Mouse (Mus musculus) limb, embryonic 12.5 days (tissue): ENCODE results near the gene 4930435E12Rik. TPM values are rescaled to one million over a fixed set of nuclear protein-coding genes. Genes with fewer than 3 reads are reported as not detected.
"Not testable (repeated sequence)": the region's sequence is repeated elsewhere in the genome, so short reads cannot be mapped to it uniquely, and the experiment has no call there.

Experiments
- ATAC-seq: fragments of 200-750 bp; cut with Nextera tagmentation; 2 replicates; pipeline ENCODE4 v1.8.0; 2017; ENCODE audit warnings: low read depth, moderate TSS enrichment; ENCODE audit not compliant: insufficient number of reproducible peaks, insufficient read depth, low FRiP score, low TSS enrichment
- H3K27ac ChIP-seq: fragments of 300-500 bp; sonication (generic); 2 replicates; pipeline ENCODE4 v1.5.1; 2016; ENCODE audit warnings: mild to moderate bottlenecking, moderate library complexity
- H3K27me3 ChIP-seq: fragments of 300-500 bp; sonication (generic); 2 replicates; pipeline ENCODE4 v1.6.1; 2016; ENCODE audit warnings: mild to moderate bottlenecking, moderate library complexity
- H3K36me3 ChIP-seq: fragments of 300-500 bp; sonication (generic); 2 replicates; pipeline ENCODE4 v1.6.1; 2016; ENCODE audit warnings: mild to moderate bottlenecking, moderate library complexity
- H3K4me1 ChIP-seq: fragments of 300-500 bp; sonication (generic); replicated peaks from 2 replicates; pipeline ENCODE4 v1.6.1; 2016
- H3K4me2 ChIP-seq: fragments of 300-500 bp; sonication (generic); 2 replicates; pipeline ENCODE4 v1.6.1; 2016; ENCODE audit warnings: mild to moderate bottlenecking, moderate library complexity
- H3K4me3 ChIP-seq: fragments of 300-500 bp; sonication (generic); replicated peaks from 2 replicates; pipeline ENCODE4 v1.5.1; 2016; ENCODE audit warnings: mild to moderate bottlenecking
- H3K9ac ChIP-seq: fragments of 300-500 bp; sonication (generic); replicated peaks from 2 replicates; pipeline ENCODE4 v1.6.1; 2016; ENCODE audit warnings: mild to moderate bottlenecking, moderate library complexity
- H3K9me3 ChIP-seq: fragments of 300-500 bp; sonication (generic); 2 replicates; pipeline ENCODE4 v1.6.1; 2016; ENCODE audit warnings: mild to moderate bottlenecking, moderate library complexity
- WGBS: fragments of 180-500 bp; shearing (Covaris S2); methylation state at CpG from one replicate; pipeline ENCODE4 v1.1.7; 2016; 5-methylcytosine and 5-hydroxymethylcytosine counted together
- polyA plus RNA-seq: library from polyadenylated mRNA; unstranded; fragments of >200 nt; fragmentation: Nextera tagmentation; extraction: Ambion mirVana; gene quantifications from 2 replicates; pipeline ENCODE4 v1.2.1, GENCODE M21; 2016

4930435E12Rik gene
- not detected in 2 replicates for polyA plus RNA-seq

GRCm38 (mm10) chr16:38828649-38829048 lies at the start of gene 4930435E12Rik:
Gene 4930435E12Rik, minus strand, starts transcription at chr16:38828749.
- no peak for ATAC-seq

GRCm38 (mm10) chr16:38874481-38874880 lies 45.9 kb upstream of the 4930435E12Rik start:
- Histone ChIP-seq H3K4me3 (no peak overlapping the region), H3K4me1 (no peaks in the 10 kb centered on the region), H3K4me2 (no peak overlapping the region), H3K36me3 (no peaks in the 10 kb centered on the region), H3K9me3 (no peaks in the 10 kb centered on the region), H3K27ac (no peak overlapping the region), H3K27me3 (no peaks in the 10 kb centered on the region), H3K9ac (no peak overlapping the region)
- 25% methylated on average over 4 of the region's 4 CpGs for WGBS
- no peak for ATAC-seq

More at GRCm38 (mm10) chr16:38828649-38829048, at the start of gene 4930435E12Rik:
- 83% methylated on average over 3 of the region's 3 CpGs for WGBS
- H3K27ac ChIP-seq = no peak within 1 kb of the TSS
- H3K9ac ChIP-seq = no peak within 1 kb of the TSS
- no peak within 1 kb of the TSS for H3K4me3 ChIP-seq
- no peaks in the 10 kb centered on the region for H3K9me3 ChIP-seq
- no peaks in the 10 kb centered on the region for H3K4me1 ChIP-seq
- H3K4me2 ChIP-seq = no peak within 1 kb of the TSS
- no peaks in the 10 kb centered on the region for H3K27me3 ChIP-seq
- no peaks in the 10 kb centered on the region for H3K36me3 ChIP-seq

GRCm38 (mm10) chr16:38873231-38873630 lies 44.7 kb upstream of the 4930435E12Rik start:
- no peaks in the 10 kb centered on the region for H3K27me3 ChIP-seq
- WGBS = 88% methylated on average over 4 of the region's 4 CpGs
- ATAC-seq = no peak
- no peaks in the 10 kb centered on the region for H3K9me3 ChIP-seq
- H3K4me2 ChIP-seq = no peak overlapping the region
- H3K4me1 ChIP-seq = no peaks in the 10 kb centered on the region
- H3K4me3 ChIP-seq = no peak overlapping the region
- H3K27ac ChIP-seq = no peak overlapping the region
- H3K9ac ChIP-seq = no peak overlapping the region
- no peaks in the 10 kb centered on the region for H3K36me3 ChIP-seq

GRCm38 (mm10) chr16:38864358-38864757 lies 35.8 kb upstream of the 4930435E12Rik start:
- H3K9me3 ChIP-seq = no peaks in the 10 kb centered on the region
- H3K4me1 ChIP-seq = no peaks in the 10 kb centered on the region
- no peak overlapping the region for H3K4me2 ChIP-seq
- no peak overlapping the region for H3K4me3 ChIP-seq
- H3K36me3 ChIP-seq = no peaks in the 10 kb centered on the region
- WGBS = 82% methylated on average over 5 of the region's 5 CpGs
- no peak for ATAC-seq
- no peak overlapping the region for H3K9ac ChIP-seq
- no peaks in the 10 kb centered on the region for H3K27me3 ChIP-seq
- H3K27ac ChIP-seq = no peak overlapping the region

GRCm38 (mm10) chr16:38860548-38860947 lies 32.0 kb upstream of the 4930435E12Rik start:
- no peak overlapping the region for H3K4me3 ChIP-seq
- no peak for ATAC-seq
- H3K36me3 ChIP-seq = no peaks in the 10 kb centered on the region
- peaks cover 6% of the 10 kb centered on the region; the same call in 1 of the 2 replicates for H3K27me3 ChIP-seq
- H3K9ac ChIP-seq = no peak overlapping the region
- no peaks in the 10 kb centered on the region for H3K4me1 ChIP-seq
- WGBS = 63% methylated on average over 6 of the region's 6 CpGs
- H3K27ac ChIP-seq = no peak overlapping the region
- H3K9me3 ChIP-seq = no peaks in the 10 kb centered on the region
- no peak overlapping the region for H3K4me2 ChIP-seq

GRCm38 (mm10) chr16:38858120-38858749 lies 29.7 kb upstream of the 4930435E12Rik start:
- peak overlapping the region; percentile 23; the same call in 1 of the 2 replicates for H3K4me2 ChIP-seq
- no peak overlapping the region for H3K9ac ChIP-seq
- H3K27ac ChIP-seq = no peak overlapping the region
- 36% methylated on average over 8 of the region's 8 CpGs for WGBS
- H3K27me3 ChIP-seq = peaks cover 6% of the 10 kb centered on the region; the same call in 1 of the 2 replicates
- no peak overlapping the region for H3K4me3 ChIP-seq
- H3K36me3 ChIP-seq = no peaks in the 10 kb centered on the region
- H3K4me1 ChIP-seq = no peaks in the 10 kb centered on the region
- no peaks in the 10 kb centered on the region for H3K9me3 ChIP-seq
- ATAC-seq = no peak

GRCm38 (mm10) chr16:38812521-38812920 lies 16.0 kb downstream of the 4930435E12Rik start:
- H3K4me3 ChIP-seq = no peak overlapping the region
- 35% methylated on average over 8 of the region's 8 CpGs for WGBS
- no peak for ATAC-seq

GRCm38 (mm10) chr16:38810196-38810595 lies 18.4 kb downstream of the 4930435E12Rik start:
- Histone ChIP-seq H3K27ac (no peak overlapping the region), H3K36me3 (no peaks in the 10 kb centered on the region), H3K9ac (no peak overlapping the region), H3K9me3 (no peaks in the 10 kb centered on the region), H3K27me3 (no peaks in the 10 kb centered on the region), H3K4me2 (no peak overlapping the region), H3K4me3 (no peak overlapping the region), H3K4me1 (no peaks in the 10 kb centered on the region)
- WGBS = 76% methylated on average over 5 of the region's 5 CpGs
- no peak for ATAC-seq

More at GRCm38 (mm10) chr16:38812521-38812920, 16.0 kb downstream of the 4930435E12Rik start:
- Histone ChIP-seq H3K4me1 (peaks cover 7% of the 10 kb centered on the region; the same call in 1 of the 2 replicates), H3K4me2 (no peak overlapping the region), H3K36me3 (no peaks in the 10 kb centered on the region), H3K9me3 (no peaks in the 10 kb centered on the region), H3K27me3 (no peaks in the 10 kb centered on the region), H3K9ac (no peak overlapping the region), H3K27ac (no peak overlapping the region)

- ATAC-seq, H3K36me3 ChIP-seq, H3K27ac ChIP-seq, H3K9me3 ChIP-seq, H3K4me3 ChIP-seq, H3K27me3 ChIP-seq, H3K4me2 ChIP-seq, H3K4me1 ChIP-seq, H3K9ac ChIP-seq: not testable (repeated sequence)
- 83% methylated on average over 5 of the region's 5 CpGs for WGBS
Observed at GRCm38 (mm10) chr16:38807796-38808195, 20.8 kb downstream of the 4930435E12Rik start.

GRCm38 (mm10) chr16:38800091-38800490 lies 28.5 kb downstream of the 4930435E12Rik start, which contains the start of gene Upk1b:
Gene Upk1b, minus strand, starts transcription at chr16:38800328.
- H3K27me3 ChIP-seq = peaks cover 7% of the 10 kb centered on the region
- no peaks in the 10 kb centered on the region for H3K9me3 ChIP-seq
- H3K4me3 ChIP-seq = no peak within 1 kb of the TSS
- H3K36me3 ChIP-seq = no peaks in the 10 kb centered on the region
- no peak within 1 kb of the TSS for H3K27ac ChIP-seq
- H3K4me1 ChIP-seq = no peaks in the 10 kb centered on the region
- WGBS = 33% methylated on average over 10 of the region's 10 CpGs
- H3K4me2 ChIP-seq = 0 out of 2 replicates have a peak within 1 kb of the TSS, but pooled peaks have one; percentile 23
- no peak within 1 kb of the TSS for H3K9ac ChIP-seq
- no peak for ATAC-seq

GRCm38 (mm10) chr16:38798957-38799450 lies 29.5 kb downstream of the 4930435E12Rik start:
- Histone ChIP-seq H3K4me2 (no peak overlapping the region), H3K9me3 (no peaks in the 10 kb centered on the region), H3K4me1 (no peaks in the 10 kb centered on the region), H3K9ac (no peak overlapping the region), H3K4me3 (no peak overlapping the region), H3K36me3 (no peaks in the 10 kb centered on the region), H3K27me3 (peaks cover 7% of the 10 kb centered on the region), H3K27ac (no peak overlapping the region)
- ATAC-seq = no peak
- 74% methylated on average over 3 of the region's 3 CpGs for WGBS
